Mouse (Mus musculus): Measurements from ENCODE around the gene Pmpcb.

- TF ChIP-seq CTCF (IDR thresholded peaks at IDR 0.05; ENCODE audit: borderline replicate concordance, insufficient read depth, low read depth, low read length) = no peak
- TF ChIP-seq POLR2A (IDR thresholded peaks at IDR 0.05; ENCODE audit: borderline replicate concordance, insufficient read depth, low read length) = no peak
These were observed 34.0 kb upstream of the Pmpcb start for GRCm38 (mm10) chr5:21702873-21703475.
